Mouse (Mus musculus) MEL (cell line): ENCODE results near the gene Kit.

Experiments
- CTCF ChIP-seq, 3 experiments: IDR thresholded peaks in 2 of 3; conservative IDR thresholded peaks in 1 of 3; 2 replicates each; pipeline ENCODE4 v1.5.1; 2011 to 2012; ENCODE audit warnings: low read length in 3 of 3, low read depth in 2 of 3, mild to moderate bottlenecking in 2 of 3, improper control_type of control experiment in 1 of 3, inconsistent platforms in 1 of 3, mixed read lengths in 1 of 3, moderate library complexity in 1 of 3; ENCODE audit not compliant: control insufficient read depth in 1 of 3, insufficient read depth in 1 of 3, poor library complexity in 1 of 3, severe bottlenecking in 1 of 3
- EP300 ChIP-seq, 2 experiments: IDR thresholded peaks; 2 replicates each; pipeline ENCODE4 v1.6.1; 2011; ENCODE audit warnings: improper control_type of control experiment in 2 of 2, low read length in 2 of 2, low read depth in 1 of 2, mild to moderate bottlenecking in 1 of 2
- ETS1 ChIP-seq: IDR thresholded peaks from 2 replicates; pipeline ENCODE4 v1.6.1; 2012; ENCODE audit warnings: low read depth, mild to moderate bottlenecking, inconsistent platforms, low read length, improper control_type of control experiment, moderate library complexity
- GATA1 ChIP-seq: IDR thresholded peaks from 2 replicates; pipeline ENCODE4 v1.6.1; 2011; ENCODE audit warnings: low read depth, low read length, improper control_type of control experiment
- HCFC1 ChIP-seq: IDR thresholded peaks from 2 replicates; pipeline ENCODE4 v1.6.1; 2012; ENCODE audit warnings: low read depth, mild to moderate bottlenecking, inconsistent platforms, low read length, improper control_type of control experiment, moderate library complexity
- MAZ ChIP-seq: IDR thresholded peaks from 2 replicates; pipeline ENCODE4 v1.6.1; 2012; ENCODE audit warnings: low read depth, mild to moderate bottlenecking, inconsistent platforms, low read length, improper control_type of control experiment
- MEF2A ChIP-seq: IDR thresholded peaks from 2 replicates; pipeline ENCODE4 v1.6.1; 2014; ENCODE audit warnings: low read depth, mild to moderate bottlenecking, inconsistent platforms, low read length, improper control_type of control experiment; ENCODE audit not compliant: poor library complexity, insufficient replicate concordance, severe bottlenecking; ENCODE audit errors: extremely low read depth
- MXI1 ChIP-seq: IDR thresholded peaks from 2 replicates; pipeline ENCODE4 v1.6.1; 2011; ENCODE audit warnings: mild to moderate bottlenecking, low read depth, low read length, improper control_type of control experiment
- POLR2A ChIP-seq, 2 experiments: IDR thresholded peaks; 2 replicates each; pipeline ENCODE4 v1.6.1; 2011 to 2012; ENCODE audit warnings: low read length in 2 of 2, mild to moderate bottlenecking in 2 of 2, control low read depth in 1 of 2, improper control_type of control experiment in 1 of 2, low read depth in 1 of 2, moderate library complexity in 1 of 2; ENCODE audit not compliant: control insufficient read depth in 1 of 2, insufficient read depth in 1 of 2, poor library complexity in 1 of 2
- POLR2AphosphoS2 ChIP-seq: IDR thresholded peaks from 2 replicates; pipeline ENCODE4 v1.6.1; 2011; ENCODE audit warnings: low read length, improper control_type of control experiment
- TAL1 ChIP-seq: IDR thresholded peaks from 2 replicates; pipeline ENCODE4 v1.6.1; 2012; ENCODE audit warnings: mild to moderate bottlenecking, inconsistent platforms, low read length, moderate library complexity, mixed read lengths
- USF1 ChIP-seq: IDR thresholded peaks from 2 replicates; pipeline ENCODE4 v1.6.1; 2014; ENCODE audit warnings: low read depth, mild to moderate bottlenecking, inconsistent platforms, low read length, improper control_type of control experiment, moderate library complexity
- ZC3H11A ChIP-seq: IDR thresholded peaks from 2 replicates; pipeline ENCODE4 v1.6.1; 2012; ENCODE audit warnings: low read depth, mild to moderate bottlenecking, inconsistent platforms, low read length, improper control_type of control experiment
- ZMIZ1 ChIP-seq: IDR thresholded peaks from 2 replicates; pipeline ENCODE4 v1.6.1; 2012; ENCODE audit warnings: low read depth, mild to moderate bottlenecking, inconsistent platforms, low read length, improper control_type of control experiment, moderate library complexity

DNA sequence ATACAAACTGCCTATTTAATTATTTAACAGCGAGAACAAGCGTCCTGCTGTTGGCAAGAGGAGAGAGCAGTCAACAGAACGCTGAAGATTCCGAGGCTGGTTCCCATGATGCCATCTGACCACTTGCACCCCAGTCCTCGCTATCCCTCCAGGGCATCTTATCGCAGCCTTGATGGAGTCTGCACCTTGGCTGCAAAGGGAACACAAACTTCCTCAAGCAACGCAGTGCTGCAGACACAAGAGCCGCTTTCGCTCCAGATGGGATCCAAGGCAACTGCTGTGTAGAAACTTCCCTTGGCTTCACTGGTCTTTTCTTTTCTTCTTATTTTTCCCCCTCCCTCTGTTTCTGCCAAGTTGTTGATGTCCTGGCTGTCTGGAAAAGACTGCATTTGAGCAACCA lies 124.8 kb downstream of the Kit start:
- TF ChIP-seq EP300 (IDR thresholded peaks at IDR 0.05; ENCODE audit: low read depth in 1 of 2, low read length in 2 of 2) (no peak), CTCF (IDR thresholded peaks at IDR 0.05 in 2 of 3, conservative IDR thresholded peaks at IDR 0.05 in 1 of 3; ENCODE audit: control insufficient read depth in 1 of 3, insufficient read depth in 1 of 3, low read depth in 2 of 3, low read length in 3 of 3, poor library complexity in 1 of 3, severe bottlenecking in 1 of 3) (no peak), GATA1 (no peak), MXI1 (no peak), POLR2A (IDR thresholded peaks at IDR 0.05; ENCODE audit: control insufficient read depth in 1 of 2, insufficient read depth in 1 of 2, low read depth in 1 of 2, low read length in 2 of 2, poor library complexity in 1 of 2) (no peak), HCFC1 (no peak), ZMIZ1 (no peak), USF1 (no peak), TAL1 (no peak), MEF2A (no peak), POLR2AphosphoS2 (no peak), MAZ (no peak), ZC3H11A (no peak), ETS1 (no peak)
